Mouse (Mus musculus) testis, adult 2 months (tissue): ENCODE data around the gene Cdk6. TPM values are rescaled to one million over a fixed set of nuclear protein-coding genes. Genes with fewer than 3 reads are reported as not detected.

Experiments
- H3K27ac ChIP-seq: fragments of 200-500 bp; 2 replicates; pipeline ENCODE4 v1.5.1; 2012; ENCODE audit warnings: low read depth, low read length; ENCODE audit not compliant: control insufficient read depth, insufficient read depth
- H3K27me3 ChIP-seq: fragments of 200-500 bp; 2 replicates; pipeline ENCODE4 v1.6.1; 2012; ENCODE audit warnings: mild to moderate bottlenecking, low read length, moderate library complexity; ENCODE audit not compliant: control insufficient read depth, insufficient read depth
- H3K36me3 ChIP-seq: fragments of 200-500 bp; 2 replicates; pipeline ENCODE4 v1.6.1; 2012; ENCODE audit warnings: mild to moderate bottlenecking, low read length; ENCODE audit not compliant: control insufficient read depth, insufficient read depth
- H3K4me1 ChIP-seq: fragments of 200-500 bp; 2 replicates; pipeline ENCODE4 v1.6.1; 2012; ENCODE audit warnings: low read length; ENCODE audit not compliant: control insufficient read depth, insufficient read depth
- H3K4me3 ChIP-seq: fragments of 200-500 bp; 2 replicates; pipeline ENCODE4 v1.5.1; 2012; ENCODE audit warnings: low read depth, mild to moderate bottlenecking, low read length, moderate library complexity, mixed read lengths; ENCODE audit not compliant: control insufficient read depth
- CTCF ChIP-seq: fragments of 200-500 bp; IDR thresholded peaks from 2 replicates; pipeline ENCODE4 v1.5.1; 2012; ENCODE audit warnings: low read depth, mild to moderate bottlenecking, inconsistent platforms, low read length, moderate library complexity; ENCODE audit not compliant: control insufficient read depth, insufficient read depth, insufficient replicate concordance
- POLR2A ChIP-seq: fragments of 200-500 bp; IDR thresholded peaks from 2 replicates; pipeline ENCODE4 v1.6.1; 2012; ENCODE audit warnings: low read depth, mild to moderate bottlenecking, inconsistent platforms, low read length, moderate library complexity; ENCODE audit not compliant: control insufficient read depth
- polyA plus RNA-seq: library from polyadenylated mRNA; depleted of rRNA; stranded (reverse); fragments of >200 nt; gene quantifications from 2 replicates; pipeline ENCODE4 v1.2.3, GENCODE M21; 2012

Gene Cdk6
- polyA plus RNA-seq, 1 experiment = 5.6 TPM

DNA sequence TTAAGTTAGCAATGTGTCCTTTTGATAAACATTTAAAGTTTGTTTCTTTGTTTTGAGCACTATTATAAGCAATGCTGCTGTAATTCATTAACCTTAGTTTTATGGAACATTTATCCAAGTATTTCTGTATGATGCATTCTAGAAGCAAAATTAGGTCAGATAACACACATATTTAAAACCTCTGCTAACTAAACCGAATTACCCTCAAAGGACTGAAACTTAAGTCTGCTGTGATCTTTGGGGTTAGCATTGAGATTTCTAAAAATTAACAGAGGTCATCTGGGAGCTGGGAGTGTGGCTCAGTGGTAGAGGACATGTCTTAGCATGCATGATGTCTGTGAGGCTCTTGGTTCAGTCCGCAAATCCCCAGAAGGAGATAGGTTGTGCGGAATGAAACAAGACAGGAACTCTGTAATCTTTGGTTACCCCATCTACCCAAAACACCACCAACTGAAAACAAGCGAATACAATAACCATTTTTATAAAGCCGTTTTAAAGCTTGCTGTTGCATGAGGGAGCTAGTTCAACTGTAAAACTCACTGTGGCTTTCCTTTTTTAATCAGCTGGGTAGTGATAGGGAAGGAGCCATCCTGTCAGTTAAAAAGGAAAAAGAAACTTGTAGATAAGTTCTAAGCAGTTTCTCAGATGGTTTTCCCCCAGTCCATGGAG lies 141.9 kb downstream of the Cdk6 start:
- Histone ChIP-seq H3K4me3 (no peak overlapping the region), H3K27ac (no peak overlapping the region), H3K4me1 (no peaks in the 10 kb centered on the region), H3K27me3 (no peaks in the 10 kb centered on the region), H3K36me3 (no peaks in the 10 kb centered on the region)
- TF ChIP-seq POLR2A (no peak), CTCF (no peak)

DNA sequence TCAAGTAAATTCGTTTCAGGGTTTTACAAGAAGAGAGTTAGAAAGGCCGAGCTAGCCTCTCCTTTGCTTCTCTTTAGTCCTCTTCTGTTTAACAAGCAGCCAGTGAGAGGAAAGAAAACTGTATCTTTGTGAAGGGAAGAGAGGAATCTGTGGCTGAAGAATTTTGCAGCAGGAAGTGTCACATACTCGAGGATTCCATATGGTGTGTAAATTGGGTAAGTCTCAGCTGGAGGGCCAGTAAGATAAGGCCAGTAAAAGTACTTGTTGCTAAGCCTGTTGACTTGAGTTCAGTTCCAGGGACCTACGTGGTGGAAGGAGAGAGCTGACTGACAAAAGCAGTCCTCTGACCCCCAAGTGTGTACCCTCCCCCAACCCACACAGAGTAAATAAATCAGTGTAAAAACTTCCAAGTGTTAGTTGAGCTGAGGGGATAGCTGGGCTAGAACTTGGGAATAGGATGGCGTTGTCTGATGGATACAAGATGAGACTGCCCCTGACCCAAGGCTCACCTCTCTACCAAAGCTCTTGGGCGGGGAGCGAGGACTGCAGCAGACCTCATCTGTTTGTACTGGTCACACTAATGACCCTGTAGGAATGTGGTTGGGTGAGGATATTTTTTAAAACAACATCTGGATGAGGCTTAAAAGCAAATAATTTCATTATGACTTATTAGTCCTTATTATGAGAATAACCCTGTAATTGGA lies 145.4 kb downstream of the Cdk6 start:
- H3K4me1 ChIP-seq = no peaks in the 10 kb centered on the region
- H3K4me3 ChIP-seq = no peak overlapping the region
- TF ChIP-seq POLR2A (no peak), CTCF (no peak)
- H3K36me3 ChIP-seq = no peaks in the 10 kb centered on the region
- no peak overlapping the region for H3K27ac ChIP-seq
- H3K27me3 ChIP-seq = no peaks in the 10 kb centered on the region

DNA sequence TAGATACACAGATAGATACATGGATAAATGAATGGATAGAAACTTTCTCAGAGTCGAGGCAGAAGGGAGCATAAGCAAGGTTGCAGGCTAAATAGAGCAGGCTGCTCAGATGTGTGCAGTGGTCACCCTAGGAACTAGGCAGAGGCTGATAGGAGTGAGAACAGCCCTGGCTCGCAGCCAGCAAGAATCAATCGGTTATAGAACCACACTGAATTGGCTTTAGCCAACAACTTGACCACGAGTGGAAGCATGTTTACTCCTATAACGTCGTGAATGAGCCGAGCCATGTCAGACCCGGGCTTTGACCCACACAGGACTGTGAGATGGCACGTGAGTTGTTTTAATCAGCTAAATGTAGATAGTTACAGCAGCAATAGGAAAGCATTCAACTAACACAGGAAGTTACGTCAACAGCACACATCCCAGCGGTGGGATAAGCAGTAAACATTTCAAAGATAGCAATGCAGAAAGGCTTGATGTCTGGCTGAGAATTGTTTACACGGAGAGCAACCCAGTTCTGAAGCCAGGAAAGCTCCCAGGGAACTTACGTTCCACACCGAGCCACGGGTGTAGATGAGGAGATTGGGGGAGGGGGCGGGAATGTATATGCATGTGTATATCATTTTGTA lies 147.0 kb downstream of the Cdk6 start:
- Histone ChIP-seq H3K27me3 (no peaks in the 10 kb centered on the region), H3K4me1 (no peaks in the 10 kb centered on the region), H3K27ac (no peak overlapping the region), H3K4me3 (no peak overlapping the region), H3K36me3 (no peaks in the 10 kb centered on the region)
- no peak for TF ChIP-seq POLR2A
- TF ChIP-seq CTCF = no peak

DNA sequence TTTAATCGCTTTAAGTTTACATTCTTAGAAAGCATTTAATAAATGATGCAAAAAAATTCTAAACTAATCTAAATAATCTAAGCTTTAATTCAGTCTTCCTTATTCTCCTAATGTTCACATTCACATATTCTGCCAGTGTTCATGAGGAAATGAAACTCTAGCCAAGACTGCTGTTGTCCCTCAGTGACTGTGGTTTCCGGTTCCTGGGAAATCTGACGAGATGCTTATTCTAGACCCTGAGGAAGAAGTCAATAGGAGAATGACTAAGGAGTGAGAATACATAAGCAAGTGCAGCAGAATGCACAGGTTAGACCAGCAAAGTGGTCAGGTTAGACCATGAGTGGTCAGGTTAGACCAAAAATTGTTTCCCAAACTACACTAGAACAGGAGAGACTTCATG lies 149.1 kb downstream of the Cdk6 start:
- no peaks in the 10 kb centered on the region for H3K4me1 ChIP-seq
- H3K4me3 ChIP-seq = no peak overlapping the region
- no peaks in the 10 kb centered on the region for H3K36me3 ChIP-seq
- H3K27me3 ChIP-seq = no peaks in the 10 kb centered on the region
- no peak for TF ChIP-seq POLR2A
- H3K27ac ChIP-seq = no peak overlapping the region

DNA sequence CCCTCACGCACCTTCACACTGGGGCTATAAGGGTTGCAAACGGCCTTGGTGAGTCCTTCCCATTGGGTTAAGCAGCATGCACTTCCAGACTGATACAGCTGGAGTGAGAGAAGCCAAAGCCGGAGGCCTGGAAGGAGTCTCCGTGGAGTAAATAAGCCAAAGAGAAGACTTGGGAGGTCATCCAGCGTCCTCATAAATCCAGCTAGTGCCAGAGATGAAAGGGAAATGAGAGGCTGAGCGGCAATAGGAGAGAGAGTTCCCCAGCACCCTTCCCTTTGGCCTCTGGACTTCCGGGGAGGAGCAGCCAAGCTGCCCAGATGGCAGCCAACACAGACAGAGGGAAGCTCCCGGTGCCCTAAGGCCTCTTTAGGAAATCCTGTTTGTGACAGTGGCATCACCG lies 149.8 kb downstream of the Cdk6 start:
- TF ChIP-seq CTCF = no peak
- TF ChIP-seq POLR2A = no peak
- Histone ChIP-seq H3K36me3 (no peaks in the 10 kb centered on the region), H3K4me3 (no peak overlapping the region), H3K27ac (no peak overlapping the region), H3K4me1 (no peaks in the 10 kb centered on the region), H3K27me3 (no peaks in the 10 kb centered on the region)

DNA sequence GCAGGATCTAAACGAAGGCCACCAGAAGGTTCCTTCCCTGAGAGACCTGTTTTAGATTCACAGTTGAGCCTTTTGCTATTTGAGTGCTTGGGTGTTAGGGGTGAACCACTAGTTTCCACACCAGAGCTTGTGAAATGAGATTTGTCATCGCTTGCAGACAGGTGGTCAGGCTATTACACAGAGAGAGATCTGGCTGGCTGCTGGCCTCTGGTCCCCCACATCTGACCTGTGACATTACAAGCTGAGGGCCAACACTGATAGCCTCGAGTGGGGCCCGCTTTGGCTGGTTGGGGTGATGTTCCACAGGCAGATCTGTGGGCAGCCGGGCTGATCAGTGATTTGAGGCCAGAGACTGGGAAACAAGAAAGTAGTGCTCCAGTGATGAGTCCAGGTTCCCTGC lies 150.6 kb downstream of the Cdk6 start:
- Histone ChIP-seq H3K36me3 (no peaks in the 10 kb centered on the region), H3K27me3 (no peaks in the 10 kb centered on the region), H3K4me1 (peaks cover 3% of the 10 kb centered on the region; the same call in 1 of the 2 replicates), H3K27ac (no peak overlapping the region), H3K4me3 (no peak overlapping the region)
- no peak for TF ChIP-seq POLR2A
- TF ChIP-seq CTCF = no peak

DNA sequence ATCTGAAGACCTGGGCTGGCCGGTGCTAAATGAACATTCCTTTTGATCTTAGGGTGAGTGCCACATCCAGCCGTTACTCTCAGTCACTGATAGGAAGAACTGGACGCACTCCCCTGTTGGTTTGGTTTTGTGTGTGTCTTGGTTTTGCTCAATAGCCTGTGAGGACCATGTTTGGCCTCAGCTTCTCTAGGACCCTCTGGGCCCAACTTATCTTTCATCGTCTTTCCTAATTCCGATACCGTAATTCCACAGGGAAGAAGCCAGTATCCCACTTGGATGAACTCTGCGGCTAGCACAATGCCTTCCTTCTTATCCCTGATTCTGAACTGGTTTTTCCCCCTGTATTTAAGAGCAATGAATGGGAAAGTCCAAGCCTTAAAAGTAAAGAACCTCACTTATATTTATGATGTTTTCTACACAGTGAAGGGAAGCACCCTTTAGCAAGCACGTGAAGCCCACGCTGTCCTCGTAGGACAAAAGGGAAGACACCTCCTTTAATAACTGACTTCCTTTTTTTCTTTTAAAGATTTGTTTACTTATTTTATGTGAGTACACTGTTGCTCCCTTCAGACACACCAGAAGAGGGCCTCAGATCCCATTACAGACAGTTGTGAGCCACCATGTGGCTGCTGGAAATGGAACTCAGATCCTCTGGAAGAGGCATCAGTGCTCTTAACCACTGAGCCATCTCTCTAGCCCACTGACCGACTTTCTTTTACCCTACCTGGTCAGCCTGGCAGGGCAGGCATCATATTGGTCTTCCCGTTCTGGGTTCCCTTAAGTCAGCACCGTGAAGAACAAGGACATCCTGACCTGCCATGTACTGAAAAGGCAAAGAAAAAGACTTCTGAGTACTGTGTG lies 151.7 kb downstream of the Cdk6 start:
- H3K27ac ChIP-seq = no peak overlapping the region
- H3K36me3 ChIP-seq = no peaks in the 10 kb centered on the region
- H3K4me1 ChIP-seq = peaks cover 9% of the 10 kb centered on the region
- TF ChIP-seq POLR2A (no peak), CTCF (no peak)
- H3K27me3 ChIP-seq = no peaks in the 10 kb centered on the region
- H3K4me3 ChIP-seq = no peak overlapping the region
